Mouse (Mus musculus): ENCODE measurements around the gene Dcun1d2.
"Not testable (repeated sequence)": the region's sequence is repeated elsewhere in the genome, so short reads cannot be mapped to it uniquely, and the experiment has no call there.

Dcun1d2 gene

DNA sequence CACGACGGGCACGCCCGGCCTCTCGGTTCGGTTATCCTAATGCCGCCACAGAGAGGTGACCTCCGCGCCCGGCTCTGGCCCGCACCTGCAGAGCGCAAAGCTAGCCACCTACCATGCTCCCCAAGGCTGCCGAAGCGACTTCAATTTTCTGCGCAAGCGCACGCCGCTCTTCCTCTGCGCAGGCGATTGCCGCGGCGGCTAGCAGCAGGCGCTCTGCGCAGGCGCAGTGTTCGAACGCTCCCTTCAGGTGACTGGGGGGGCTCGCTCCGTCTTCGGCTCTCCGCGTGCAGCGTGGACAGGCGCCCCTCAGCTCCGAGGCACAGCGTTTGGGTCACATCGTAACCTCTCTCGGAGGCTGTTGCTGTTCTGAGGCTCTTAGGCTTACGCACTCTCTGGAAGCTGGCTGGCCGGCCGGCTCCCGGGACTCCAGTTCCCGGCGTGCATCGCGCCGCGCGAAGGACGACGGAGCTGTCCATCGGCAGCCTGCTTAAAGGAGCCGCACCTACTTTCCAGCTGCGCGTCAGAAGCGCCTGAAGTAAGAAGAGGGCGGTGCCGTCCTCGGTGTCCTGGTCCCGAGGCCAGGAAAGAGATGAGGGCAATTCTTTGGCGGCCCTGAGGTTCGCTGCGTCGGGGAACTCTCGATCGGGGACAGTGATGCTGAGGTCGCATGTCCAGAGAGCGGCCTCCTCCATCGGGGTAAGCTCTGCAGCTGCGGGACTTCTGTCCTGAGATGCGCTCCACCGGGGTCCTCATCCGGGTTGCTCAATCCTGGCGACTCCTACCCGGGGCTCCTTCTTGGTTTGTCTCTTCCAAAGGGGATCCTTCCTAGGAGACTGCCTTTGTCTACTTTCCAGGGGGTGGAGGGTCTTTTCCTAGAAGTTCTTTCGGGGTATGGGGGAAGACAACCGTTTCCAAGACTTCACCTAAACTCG lies at the start of gene Dcun1d2, which contains the start of gene Tmco3:
Gene Dcun1d2 (minus strand): TSS at position 440 of the 932 bp plus-strand sequence.
Gene Tmco3 (plus strand): TSS at position 499 of the 932 bp plus-strand sequence.
- DNase-seq (ENCODE audit: low spot score in 2 of 2), result peak; percentile 97

DNA sequence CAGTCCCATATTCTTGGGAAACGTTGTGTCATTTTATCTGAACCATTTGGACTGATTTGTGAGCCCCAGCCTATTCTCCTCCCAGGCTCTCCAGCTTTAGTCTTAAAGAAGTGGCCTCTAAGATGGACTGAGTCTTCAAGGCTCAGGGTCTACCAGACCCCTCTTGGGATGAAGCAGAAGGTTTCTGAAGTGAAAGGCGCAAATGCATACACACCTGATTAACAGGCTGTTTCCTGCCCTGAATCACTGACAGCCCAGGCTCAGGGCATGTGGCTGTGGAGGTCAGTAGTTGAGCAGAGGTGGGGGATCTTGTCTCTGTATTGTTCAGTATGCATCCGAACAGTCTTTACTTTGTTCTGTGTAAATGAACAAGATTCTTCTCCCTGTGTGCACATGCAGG lies 49.7 kb upstream of the Dcun1d2 start:
- DNase-seq (ENCODE audit: low spot score in 2 of 2), result no peak

DNA sequence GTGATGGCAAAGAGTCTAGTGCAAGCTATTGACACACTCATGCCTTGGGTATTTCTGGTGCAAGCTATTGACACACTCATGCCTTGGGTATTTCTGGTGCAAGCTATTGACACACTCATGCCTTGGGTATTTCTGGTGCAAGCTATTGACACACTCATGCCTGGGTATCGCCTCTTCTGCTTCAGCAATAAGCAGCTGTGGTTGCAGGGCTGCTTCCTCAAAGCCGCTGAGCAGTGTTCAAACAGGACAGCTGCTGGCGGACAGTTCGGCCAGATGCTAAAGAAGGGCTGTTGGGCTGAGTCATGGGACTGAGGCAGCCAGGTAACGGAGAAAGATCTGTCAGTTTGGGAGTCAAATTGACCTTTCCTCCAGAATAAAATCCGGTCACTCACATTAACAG lies 49.3 kb upstream of the Dcun1d2 start:
- not testable (repeated sequence) for DNase-seq (ENCODE audit: low spot score in 2 of 2)

DNA sequence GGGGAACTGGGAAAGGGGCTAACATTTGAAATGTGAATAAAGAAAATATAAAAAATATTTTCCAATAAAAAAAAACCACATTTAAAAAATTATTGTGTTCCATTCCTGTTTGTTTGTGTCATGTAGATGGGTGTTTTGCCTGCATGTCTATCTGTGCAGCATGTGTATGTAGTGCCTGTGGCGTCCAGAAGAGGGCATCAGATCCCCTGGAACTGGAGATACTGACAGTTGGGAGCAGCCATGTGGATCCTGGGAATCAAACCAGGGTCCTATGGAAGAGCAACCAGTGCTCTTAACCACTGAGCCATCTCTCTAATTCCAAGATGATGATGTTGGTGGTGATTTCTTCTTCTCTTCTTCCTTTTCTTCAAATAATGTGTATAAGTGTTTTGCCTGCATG lies 46.7 kb upstream of the Dcun1d2 start:
- DNase-seq (ENCODE audit: low spot score in 2 of 2), result no peak

- DNase-seq (ENCODE audit: low spot score in 2 of 2), result no peak
These were observed 38.7 kb upstream of the Dcun1d2 start for GRCm38 (mm10) chr8:13326598-13326997.

DNA sequence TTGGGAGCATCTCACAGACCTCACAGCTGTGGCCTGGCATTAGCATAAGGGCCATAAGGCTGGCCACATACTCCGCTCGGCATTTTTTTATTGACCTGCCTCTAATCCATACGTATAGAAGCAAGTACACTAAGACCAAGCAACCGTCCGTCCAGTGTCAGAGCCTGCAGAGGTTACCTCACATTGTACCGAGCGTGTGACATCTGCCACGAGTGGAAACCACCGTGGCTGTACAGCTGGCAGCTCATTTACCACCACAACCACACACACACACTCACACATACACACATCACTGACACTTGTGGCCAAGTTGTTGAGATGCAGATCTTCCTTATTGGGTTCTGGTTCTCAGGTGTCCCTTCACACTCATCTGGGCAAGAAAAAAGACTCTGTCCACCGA lies 28.7 kb upstream of the Dcun1d2 start:
- DNase-seq (ENCODE audit: low spot score in 2 of 2), result no peak

DNA sequence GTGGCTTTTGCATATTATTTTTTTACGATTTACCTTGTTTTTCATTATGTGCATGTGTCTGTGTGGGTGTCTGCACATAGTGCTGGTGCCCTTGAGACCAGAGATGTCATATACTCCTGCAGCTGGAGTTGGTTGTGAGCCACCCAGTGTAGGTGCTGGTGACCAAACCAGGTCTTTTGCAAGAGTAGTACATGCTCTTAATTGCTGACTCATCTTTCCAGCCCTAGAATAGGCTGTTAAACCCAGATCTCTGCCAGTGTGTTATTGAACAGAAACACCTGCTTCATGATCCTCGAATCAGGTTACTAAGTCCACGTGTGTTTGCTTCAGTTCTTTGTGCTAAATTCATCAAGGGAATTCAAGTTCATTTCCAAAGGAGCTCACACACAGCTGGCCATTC lies 27.0 kb upstream of the Dcun1d2 start:
- DNase-seq (ENCODE audit: low spot score in 2 of 2), result no peak

DNA sequence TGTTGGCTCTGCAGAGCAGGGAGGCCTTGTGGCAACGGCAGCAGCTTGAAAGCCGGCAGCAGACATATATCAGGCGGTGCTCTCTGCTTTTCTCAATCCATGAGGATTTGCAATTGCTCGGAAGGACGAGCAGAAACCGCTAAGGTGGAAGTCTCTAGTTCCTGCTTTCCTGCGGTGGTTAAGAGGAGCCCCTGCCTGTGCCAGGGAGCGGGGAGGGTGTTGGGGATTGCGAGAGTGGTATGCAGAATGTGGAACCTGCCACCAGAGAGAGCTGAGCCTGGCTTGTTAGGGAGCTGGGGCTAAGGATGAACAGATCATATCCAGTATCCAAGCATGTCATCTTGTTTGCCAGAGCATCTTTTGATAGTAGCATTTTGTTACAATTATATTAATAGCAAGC lies 19.0 kb upstream of the Dcun1d2 start:
- DNase-seq (ENCODE audit: low spot score in 2 of 2), result no peak

- DNase-seq (ENCODE audit: low spot score in 2 of 2), result no peak
These were observed 18.5 kb upstream of the Dcun1d2 start for GRCm38 (mm10) chr8:13306309-13306909.

GRCm38 (mm10) chr8:13305884-13306283 lies 18.0 kb upstream of the Dcun1d2 start:
- DNase-seq (ENCODE audit: low spot score in 2 of 2), result no peak

DNA sequence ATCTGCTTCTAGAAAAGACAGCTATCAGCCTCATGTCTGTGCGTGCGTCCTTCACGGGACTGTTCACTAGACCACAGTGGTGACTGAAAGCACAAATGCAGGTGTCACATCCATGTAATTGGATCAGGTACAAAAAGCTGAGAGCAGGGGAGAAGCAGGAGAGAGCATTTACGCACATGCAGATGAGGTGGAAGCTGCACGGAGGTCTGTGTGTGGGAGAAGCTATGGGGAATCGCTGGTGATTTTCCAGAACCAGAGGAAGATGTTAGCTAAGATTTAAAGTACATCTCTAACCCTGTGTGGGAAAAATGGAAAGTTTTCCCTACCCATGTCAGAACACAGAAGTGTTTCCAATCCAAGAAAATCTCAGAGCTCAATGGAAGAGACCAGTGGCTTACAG lies 17.5 kb upstream of the Dcun1d2 start:
- peak; percentile 33 to 50 for DNase-seq (ENCODE audit: low spot score in 2 of 2)

GRCm38 (mm10) chr8:13301036-13301435 lies 13.1 kb upstream of the Dcun1d2 start:
- no peak for DNase-seq (ENCODE audit: low spot score in 2 of 2)

DNA sequence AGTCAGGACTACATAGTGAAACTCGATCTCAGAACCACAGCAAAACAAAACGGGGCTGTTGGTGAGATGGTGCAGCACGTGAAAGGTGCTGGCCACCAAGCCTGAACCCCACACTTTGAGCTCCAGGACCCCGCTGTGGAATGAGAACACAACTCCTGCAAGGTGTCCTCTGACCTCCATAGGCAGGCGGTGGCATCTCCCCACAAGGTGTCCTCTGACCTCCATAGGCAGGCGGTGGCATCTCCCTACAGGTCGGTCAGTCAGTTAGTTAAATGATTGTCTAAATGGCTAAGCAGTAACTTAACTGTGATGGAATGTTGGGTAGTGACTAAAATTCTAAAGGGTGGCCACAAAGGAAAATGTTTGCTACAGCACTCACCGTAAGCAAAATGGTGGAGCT lies 11.6 kb upstream of the Dcun1d2 start:
- no peak for DNase-seq (ENCODE audit: low spot score in 2 of 2)

- no peak for DNase-seq (ENCODE audit: low spot score in 2 of 2)
These were observed 5.9 kb upstream of the Dcun1d2 start for GRCm38 (mm10) chr8:13293677-13294470.

- DNase-seq (ENCODE audit: low spot score in 2 of 2), result peak; percentile 77 to 82
These were observed 4.4 kb upstream of the Dcun1d2 start for GRCm38 (mm10) chr8:13292364-13292763.

- no peak for DNase-seq (ENCODE audit: low spot score in 2 of 2)
These were observed 715 bp upstream of the Dcun1d2 start for GRCm38 (mm10) chr8:13288646-13289045.

DNA sequence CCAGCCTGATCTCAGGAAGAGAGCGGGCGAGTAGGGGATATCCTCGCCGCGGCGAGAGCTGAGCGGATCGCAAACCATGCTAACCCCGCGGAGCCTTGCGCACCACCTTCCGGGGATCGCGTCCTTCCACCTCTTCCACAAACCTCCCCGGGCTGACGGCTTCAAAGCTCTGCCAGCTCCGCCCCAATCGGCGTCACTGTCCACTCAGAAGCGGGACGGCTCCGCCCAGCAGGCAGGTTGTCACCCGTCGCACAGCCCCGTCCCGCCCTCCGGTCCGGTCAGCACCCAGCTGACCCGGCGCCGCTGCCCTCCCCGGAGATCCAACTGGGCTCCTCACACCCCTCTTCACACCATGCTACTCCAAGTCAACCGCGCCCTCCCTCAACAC lies 633 bp downstream of the Dcun1d2 start:
- DNase-seq (ENCODE audit: low spot score in 2 of 2), result peak; percentile 78 to 82

DNA sequence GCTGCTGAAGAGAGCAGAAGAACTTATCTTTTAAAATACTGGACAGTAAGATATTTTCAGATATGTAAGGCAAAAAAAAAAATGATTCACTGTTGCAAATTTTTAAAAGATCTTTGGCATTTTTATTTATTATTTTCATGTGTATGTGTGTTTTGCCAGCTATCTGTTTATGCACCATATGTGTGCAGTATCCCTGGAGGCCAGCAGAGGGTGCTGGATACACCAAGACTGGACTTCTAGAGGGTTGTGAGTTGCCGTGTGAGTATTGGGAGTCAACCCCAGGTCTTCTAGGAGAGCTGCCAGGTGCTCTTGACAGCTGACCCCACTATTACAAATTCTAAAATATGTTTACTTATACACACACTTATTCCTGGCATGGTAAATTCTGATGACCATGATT lies 4.7 kb downstream of the Dcun1d2 start:
- no peak for DNase-seq (ENCODE audit: low spot score in 2 of 2)

GRCm38 (mm10) chr8:13276941-13277447 lies 10.9 kb downstream of the Dcun1d2 start:
- DNase-seq (ENCODE audit: low spot score in 2 of 2), result no peak

- no peak for DNase-seq (ENCODE audit: low spot score in 2 of 2)
These were observed 15.1 kb downstream of the Dcun1d2 start for GRCm38 (mm10) chr8:13272834-13273233.

- no peak for DNase-seq (ENCODE audit: low spot score in 2 of 2)
These were observed 20.4 kb downstream of the Dcun1d2 start for GRCm38 (mm10) chr8:13267566-13267965.

DNA sequence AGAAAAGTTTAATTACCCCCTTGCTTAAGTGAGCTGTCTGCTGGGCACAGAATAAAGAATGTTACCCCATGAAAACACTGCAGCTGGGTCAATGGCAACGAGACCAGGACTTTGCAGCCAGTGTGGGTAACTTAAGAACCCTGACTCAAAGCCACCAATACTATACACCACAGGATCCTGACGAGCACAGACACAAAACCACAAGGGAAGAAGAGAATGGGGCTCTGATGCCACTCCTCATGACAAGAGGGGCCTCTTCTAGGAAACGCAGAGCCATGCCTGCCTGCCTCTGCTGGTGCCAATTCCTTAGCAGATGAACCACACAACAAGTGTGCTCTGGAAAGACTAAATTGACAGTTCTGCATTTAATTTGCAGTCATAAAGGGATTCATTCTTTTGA lies 24.6 kb downstream of the Dcun1d2 start:
- DNase-seq (ENCODE audit: low spot score in 2 of 2), result no peak

All from frontal cortex, postnatal 36 days (tissue).